Mouse (Mus musculus): ENCODE data around the gene Car5a. TPM values are rescaled to one million over a fixed set of nuclear protein-coding genes. Genes with fewer than 3 reads are reported as not detected.
A peak's percentile ranks its signal among the peaks of the same experiment; 100 is the strongest.

Gene Car5a
- polyA plus RNA-seq, 1 experiment from 2014 or later, result not detected

GRCm38 (mm10) chr8:121889810-121890785, 54.6 kb downstream of the Car5a start:
- ATAC-seq (replicated peaks; ENCODE audit: insufficient number of reproducible peaks, insufficient read depth, low FRiP score, low read depth), result no peak; the same call in 1 of the 2 replicates
- H3K27me3 ChIP-seq, result no peaks in the 10 kb centered on the region
- H3K36me3 ChIP-seq, result peaks cover 19% of the 10 kb centered on the region; the same call in 1 of the 2 replicates
- WGBS, result 74% methylated on average over 15 of the region's 15 CpGs
- H3K9ac ChIP-seq, result no peak overlapping the region
- H3K4me3 ChIP-seq, result no peak overlapping the region
- H3K4me2 ChIP-seq, result no peak overlapping the region
- no peaks in the 10 kb centered on the region for H3K9me3 ChIP-seq (replicated peaks)
- peaks cover 6% of the 10 kb centered on the region; the same call in 1 of the 2 replicates for H3K4me1 ChIP-seq (replicated peaks)
- H3K27ac ChIP-seq, result no peak overlapping the region

GRCm38 (mm10) chr8:121889317-121889716, 55.4 kb downstream of the Car5a start:
- H3K9ac ChIP-seq, result no peak overlapping the region
- H3K4me3 ChIP-seq, result no peak overlapping the region
- no peaks in the 10 kb centered on the region for H3K9me3 ChIP-seq (replicated peaks)
- H3K36me3 ChIP-seq, result peaks cover 26% of the 10 kb centered on the region; the same call in 1 of the 2 replicates
- no peaks in the 10 kb centered on the region for H3K27me3 ChIP-seq
- 88% methylated on average over 1 of the region's 1 CpGs for WGBS
- no peak for ATAC-seq (replicated peaks; ENCODE audit: insufficient number of reproducible peaks, insufficient read depth, low FRiP score, low read depth)
- no peak overlapping the region for H3K27ac ChIP-seq
- peaks cover 6% of the 10 kb centered on the region; the same call in 1 of the 2 replicates for H3K4me1 ChIP-seq (replicated peaks)
- no peak overlapping the region for H3K4me2 ChIP-seq

GRCm38 (mm10) chr8:121887547-121887946, 57.2 kb downstream of the Car5a start:
- Histone ChIP-seq H3K4me2 (no peak overlapping the region), H3K27ac (no peak overlapping the region), H3K36me3 (peaks cover 39% of the 10 kb centered on the region; the same call in 1 of the 2 replicates), H3K4me1 (replicated peaks) (no peaks in the 10 kb centered on the region), H3K27me3 (no peaks in the 10 kb centered on the region), H3K9ac (no peak overlapping the region), H3K4me3 (no peak overlapping the region), H3K9me3 (replicated peaks) (no peaks in the 10 kb centered on the region)
- WGBS, result 68% methylated on average over 1 of the region's 1 CpGs
- ATAC-seq (replicated peaks; ENCODE audit: insufficient number of reproducible peaks, insufficient read depth, low FRiP score, low read depth), result no peak

DNA sequence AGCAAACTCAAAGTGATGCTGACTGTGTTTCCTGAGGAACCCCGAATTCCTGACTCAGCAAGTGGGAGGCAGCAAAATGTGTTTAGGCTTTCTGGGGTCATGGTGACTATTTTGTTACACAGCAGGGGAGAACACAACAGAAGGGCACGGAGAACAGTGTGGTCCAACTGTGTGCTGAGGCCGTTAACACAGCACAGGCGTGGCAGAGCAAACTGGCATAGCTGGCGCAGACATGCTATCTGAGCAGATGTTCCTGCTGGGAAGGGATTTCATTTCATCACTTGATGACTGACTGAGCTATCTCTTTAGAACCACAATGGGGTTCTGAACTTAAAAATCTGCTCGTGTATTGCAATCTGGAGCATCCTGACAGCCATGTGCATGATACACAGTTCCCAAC, 59.3 kb downstream of the Car5a start:
- H3K4me3 ChIP-seq, result no peak overlapping the region
- 87% methylated on average over 6 of the region's 6 CpGs for WGBS
- H3K9me3 ChIP-seq (replicated peaks), result no peaks in the 10 kb centered on the region
- H3K27me3 ChIP-seq, result no peaks in the 10 kb centered on the region
- H3K9ac ChIP-seq, result no peak overlapping the region
- peaks cover 16% of the 10 kb centered on the region for H3K4me1 ChIP-seq (replicated peaks)
- H3K4me2 ChIP-seq, result no peak overlapping the region
- H3K27ac ChIP-seq, result no peak overlapping the region
- no peak for ATAC-seq (replicated peaks; ENCODE audit: insufficient number of reproducible peaks, insufficient read depth, low FRiP score, low read depth)
- peaks cover 44% of the 10 kb centered on the region; the same call in 1 of the 2 replicates for H3K36me3 ChIP-seq

GRCm38 (mm10) chr8:121885001-121885400, 59.7 kb downstream of the Car5a start:
- H3K27ac ChIP-seq, result no peak overlapping the region
- H3K4me3 ChIP-seq, result no peak overlapping the region
- 91% methylated on average over 9 of the region's 9 CpGs for WGBS
- no peak overlapping the region for H3K4me2 ChIP-seq
- no peaks in the 10 kb centered on the region for H3K27me3 ChIP-seq
- H3K9me3 ChIP-seq (replicated peaks), result no peaks in the 10 kb centered on the region
- no peak for ATAC-seq (replicated peaks; ENCODE audit: insufficient number of reproducible peaks, insufficient read depth, low FRiP score, low read depth)
- H3K4me1 ChIP-seq (replicated peaks), result peaks cover 16% of the 10 kb centered on the region
- no peak overlapping the region for H3K9ac ChIP-seq
- peaks cover 44% of the 10 kb centered on the region; the same call in 1 of the 2 replicates for H3K36me3 ChIP-seq

DNA sequence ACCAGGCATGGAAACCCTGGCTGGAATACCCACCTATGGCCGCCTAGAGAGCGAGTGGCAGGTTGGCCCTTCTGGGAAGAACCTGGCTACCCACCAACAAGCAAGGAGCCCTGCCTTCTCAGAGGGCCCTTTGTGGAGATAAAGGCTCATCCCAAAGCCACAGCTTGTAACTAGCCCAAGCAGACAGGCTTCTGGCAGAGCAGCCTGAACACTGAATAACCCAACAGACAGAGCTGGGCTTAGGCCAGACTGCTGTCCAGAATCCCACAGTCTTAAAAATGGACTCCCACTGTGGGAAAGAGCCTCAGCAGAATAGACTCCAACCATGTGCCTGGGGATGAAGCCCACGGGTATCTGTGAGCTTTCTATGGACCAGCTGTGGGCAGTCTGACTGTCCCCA, 60.5 kb downstream of the Car5a start:
- 78% methylated on average over 3 of the region's 3 CpGs for WGBS
- H3K27ac ChIP-seq, result no peak overlapping the region
- ATAC-seq (replicated peaks; ENCODE audit: insufficient number of reproducible peaks, insufficient read depth, low FRiP score, low read depth), result no peak
- peaks cover 44% of the 10 kb centered on the region; the same call in 1 of the 2 replicates for H3K36me3 ChIP-seq
- H3K4me2 ChIP-seq, result no peak overlapping the region
- H3K4me3 ChIP-seq, result no peak overlapping the region
- H3K4me1 ChIP-seq (replicated peaks), result peaks cover 16% of the 10 kb centered on the region
- no peaks in the 10 kb centered on the region for H3K27me3 ChIP-seq
- no peak overlapping the region for H3K9ac ChIP-seq
- no peaks in the 10 kb centered on the region for H3K9me3 ChIP-seq (replicated peaks)

DNA sequence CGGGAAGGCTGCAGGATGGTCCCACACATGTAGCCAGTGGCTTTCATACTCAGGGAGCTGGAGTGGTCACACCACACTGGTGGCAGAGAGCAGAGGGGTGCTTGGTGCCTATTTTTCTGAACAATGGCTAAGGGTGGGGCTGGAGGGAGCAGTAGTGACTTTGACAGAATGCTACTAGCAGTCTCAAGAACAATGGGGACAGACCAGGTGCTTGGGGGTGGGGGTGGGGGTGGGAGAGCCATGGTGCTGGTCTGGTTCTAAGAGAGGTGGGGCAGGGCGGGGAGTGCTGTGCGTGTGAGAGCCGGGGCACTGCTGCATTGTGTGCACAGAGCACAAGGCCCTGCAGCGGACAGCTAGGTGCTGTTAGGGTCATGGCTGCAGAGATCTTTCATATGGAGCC, 62.8 kb downstream of the Car5a start:
- Histone ChIP-seq H3K9ac (no peak overlapping the region), H3K36me3 (peaks cover 36% of the 10 kb centered on the region; the same call in 1 of the 2 replicates), H3K27ac (peak overlapping the region; percentile 34; the same call in 1 of the 2 replicates), H3K27me3 (no peaks in the 10 kb centered on the region), H3K4me2 (no peak overlapping the region), H3K4me1 (replicated peaks) (peaks cover 16% of the 10 kb centered on the region), H3K4me3 (no peak overlapping the region), H3K9me3 (replicated peaks) (no peaks in the 10 kb centered on the region)
- 81% methylated on average over 5 of the region's 5 CpGs for WGBS
- ATAC-seq (replicated peaks; ENCODE audit: insufficient number of reproducible peaks, insufficient read depth, low FRiP score, low read depth), result no peak

DNA sequence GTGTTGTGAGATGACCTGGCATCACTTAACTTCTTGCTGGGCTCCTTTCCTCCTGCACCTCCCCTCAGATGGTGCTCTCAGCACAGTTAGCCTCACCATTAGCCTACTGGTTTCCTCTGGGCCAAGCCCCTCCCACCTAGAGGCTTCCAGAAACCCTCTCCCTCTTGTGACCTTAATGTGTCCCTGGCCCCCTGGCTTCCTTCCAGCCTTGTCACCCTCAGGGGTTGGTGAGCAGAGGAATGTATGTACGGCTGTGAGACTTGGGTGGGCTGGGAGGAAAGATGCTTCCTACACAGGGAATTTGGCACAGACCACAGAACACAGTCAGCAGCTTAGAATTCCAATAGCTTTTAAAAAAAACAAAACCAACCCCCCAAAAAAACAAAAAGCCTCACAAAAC, 63.9 kb downstream of the Car5a start:
- WGBS, result 20% methylated on average over 1 of the region's 1 CpGs
- Histone ChIP-seq H3K27me3 (no peaks in the 10 kb centered on the region), H3K9me3 (replicated peaks) (no peaks in the 10 kb centered on the region), H3K4me1 (replicated peaks) (peaks cover 17% of the 10 kb centered on the region), H3K4me3 (no peak overlapping the region), H3K36me3 (peaks cover 32% of the 10 kb centered on the region; the same call in 1 of the 2 replicates), H3K27ac (peak overlapping the region; percentile 34; the same call in 1 of the 2 replicates), H3K4me2 (no peak overlapping the region), H3K9ac (no peak overlapping the region)
- peak; percentile 54 for ATAC-seq (replicated peaks; ENCODE audit: insufficient number of reproducible peaks, insufficient read depth, low FRiP score, low read depth)

DNA sequence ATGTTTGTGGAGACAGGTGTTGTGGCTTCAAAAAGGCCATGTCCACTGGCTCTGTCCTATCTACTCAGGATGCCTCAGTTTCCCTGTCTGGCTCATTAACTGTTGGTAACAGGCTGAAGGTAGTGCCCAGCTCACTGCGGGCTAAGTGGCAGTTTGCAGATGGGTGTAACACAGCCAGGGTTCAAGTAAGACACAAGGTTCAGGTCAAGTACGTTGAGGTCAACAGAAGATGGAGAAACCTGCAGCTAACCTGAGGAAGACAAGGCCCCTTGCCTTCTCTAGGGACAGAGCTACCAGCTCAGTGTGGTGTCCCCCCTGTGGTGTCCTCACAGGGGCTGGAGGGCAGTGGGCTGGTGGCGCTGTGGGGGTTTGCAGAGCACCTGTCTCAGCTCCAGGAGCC, 65.0 kb downstream of the Car5a start:
- Histone ChIP-seq H3K36me3 (peaks cover 21% of the 10 kb centered on the region; the same call in 1 of the 2 replicates), H3K9me3 (replicated peaks) (no peaks in the 10 kb centered on the region), H3K4me2 (no peak overlapping the region), H3K27me3 (no peaks in the 10 kb centered on the region), H3K4me1 (replicated peaks) (peaks cover 28% of the 10 kb centered on the region), H3K4me3 (no peak overlapping the region), H3K9ac (no peak overlapping the region), H3K27ac (no peak overlapping the region)
- 93% methylated on average over 3 of the region's 3 CpGs for WGBS
- ATAC-seq (replicated peaks; ENCODE audit: insufficient number of reproducible peaks, insufficient read depth, low FRiP score, low read depth), result no peak

- Histone ChIP-seq H3K27me3 (peaks cover 4% of the 10 kb centered on the region; the same call in 1 of the 2 replicates), H3K4me1 (replicated peaks) (peaks cover 35% of the 10 kb centered on the region), H3K4me2 (no peak overlapping the region), H3K9me3 (replicated peaks) (no peaks in the 10 kb centered on the region), H3K27ac (no peak overlapping the region), H3K4me3 (no peak overlapping the region), H3K36me3 (peaks cover 9% of the 10 kb centered on the region; the same call in 1 of the 2 replicates), H3K9ac (no peak overlapping the region)
- ATAC-seq (replicated peaks; ENCODE audit: insufficient number of reproducible peaks, insufficient read depth, low FRiP score, low read depth), result no peak
- WGBS, result 85% methylated on average over 7 of the region's 7 CpGs
These were observed 66.8 kb downstream of the Car5a start for GRCm38 (mm10) chr8:121877828-121878480.

GRCm38 (mm10) chr8:121877212-121877611, 67.5 kb downstream of the Car5a start:
- peaks cover 40% of the 10 kb centered on the region for H3K4me1 ChIP-seq (replicated peaks)
- ATAC-seq (replicated peaks; ENCODE audit: insufficient number of reproducible peaks, insufficient read depth, low FRiP score, low read depth), result no peak
- H3K9me3 ChIP-seq (replicated peaks), result no peaks in the 10 kb centered on the region
- no peak overlapping the region for H3K4me3 ChIP-seq
- no peak overlapping the region for H3K27ac ChIP-seq
- peaks cover 2% of the 10 kb centered on the region; the same call in 1 of the 2 replicates for H3K36me3 ChIP-seq
- WGBS, result 49% methylated on average over 5 of the region's 5 CpGs
- H3K4me2 ChIP-seq, result no peak overlapping the region
- peaks cover 9% of the 10 kb centered on the region; the same call in 1 of the 2 replicates for H3K27me3 ChIP-seq
- no peak overlapping the region for H3K9ac ChIP-seq

All from heart, embryonic 15.5 days (tissue).